Mouse (Mus musculus): ENCODE data around the gene Bcas3.

The Bcas3 gene

DNA sequence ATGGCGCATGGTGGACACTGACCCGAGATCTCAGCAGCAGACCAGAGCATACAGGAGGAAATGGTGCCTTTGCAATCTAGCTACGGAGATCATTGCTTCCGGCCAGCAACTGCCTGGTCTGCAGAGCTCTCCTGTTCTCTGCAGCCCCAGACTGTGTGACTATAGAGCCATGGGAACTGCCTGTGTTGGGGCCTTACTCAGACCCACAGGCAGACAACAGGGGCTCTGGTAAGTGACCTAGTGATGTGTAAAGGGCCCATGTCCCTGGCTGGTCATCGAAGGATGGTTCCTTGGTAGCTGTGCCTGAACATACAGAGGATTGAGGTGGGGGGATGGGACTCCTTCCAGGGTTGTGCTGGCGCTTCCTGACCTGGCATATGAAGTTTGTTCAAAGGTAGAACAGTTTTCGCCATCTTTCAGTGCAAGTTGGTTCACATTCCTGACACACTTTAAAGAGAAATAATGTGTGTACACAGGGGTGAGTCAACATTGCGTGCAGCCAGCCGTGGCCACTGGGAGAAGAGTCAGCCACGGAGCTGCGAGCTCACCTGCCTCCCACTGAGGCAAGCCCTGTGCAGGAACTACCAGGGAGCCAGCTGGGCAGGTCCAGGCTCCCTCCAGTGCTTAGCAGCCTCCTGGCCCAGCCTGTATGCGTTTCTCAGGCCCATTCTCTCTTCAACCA is 439.7 kb downstream of the Bcas3 start:
- DNase-seq (ENCODE audit: low spot score in 2 of 2), result no peak

DNA sequence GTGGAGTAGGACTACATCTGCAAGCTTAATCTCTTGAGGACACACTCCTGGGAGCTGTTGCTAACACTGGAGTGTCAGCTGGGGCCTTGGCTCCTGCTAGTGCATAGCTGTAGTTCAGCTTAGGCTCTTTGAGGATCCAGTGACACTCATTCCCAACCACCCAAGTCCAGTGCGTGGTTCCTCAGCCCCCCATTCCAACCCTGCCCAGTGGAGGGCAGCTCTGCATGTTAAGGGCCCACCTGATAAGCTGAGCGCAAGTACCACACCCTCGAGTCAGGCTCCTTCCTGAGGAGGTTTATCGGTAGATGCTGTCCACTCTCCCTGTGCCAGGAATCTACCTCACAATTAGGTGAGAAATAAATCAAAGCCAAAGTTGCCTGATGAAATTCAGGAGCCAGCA is 446.5 kb downstream of the Bcas3 start:
- no peak for DNase-seq (ENCODE audit: low spot score in 2 of 2)

DNA sequence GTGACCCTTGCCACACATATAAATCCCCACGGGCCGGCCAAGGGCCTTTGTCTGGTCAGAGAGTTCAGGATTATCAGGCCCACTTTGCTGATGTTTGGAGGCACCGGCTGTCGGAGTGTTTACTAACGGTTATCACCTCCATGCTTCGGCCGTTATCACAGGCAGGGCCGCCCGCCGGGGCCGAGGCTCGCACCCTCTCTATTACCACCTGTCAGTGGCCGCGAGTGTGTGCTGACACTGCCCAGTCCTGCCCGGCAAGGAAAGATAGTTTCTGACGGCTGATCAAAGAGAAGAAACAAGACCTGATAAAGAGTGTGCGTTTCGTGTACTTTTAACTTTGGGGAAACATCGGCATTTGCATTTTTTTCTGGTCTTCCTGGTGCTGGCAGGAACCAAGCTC is 446.9 kb downstream of the Bcas3 start:
- DNase-seq (ENCODE audit: low spot score in 2 of 2), result no peak

- no peak for DNase-seq (ENCODE audit: low spot score in 2 of 2)
These were observed 447.4 kb downstream of the Bcas3 start for GRCm38 (mm10) chr11:85800380-85800779.

DNA sequence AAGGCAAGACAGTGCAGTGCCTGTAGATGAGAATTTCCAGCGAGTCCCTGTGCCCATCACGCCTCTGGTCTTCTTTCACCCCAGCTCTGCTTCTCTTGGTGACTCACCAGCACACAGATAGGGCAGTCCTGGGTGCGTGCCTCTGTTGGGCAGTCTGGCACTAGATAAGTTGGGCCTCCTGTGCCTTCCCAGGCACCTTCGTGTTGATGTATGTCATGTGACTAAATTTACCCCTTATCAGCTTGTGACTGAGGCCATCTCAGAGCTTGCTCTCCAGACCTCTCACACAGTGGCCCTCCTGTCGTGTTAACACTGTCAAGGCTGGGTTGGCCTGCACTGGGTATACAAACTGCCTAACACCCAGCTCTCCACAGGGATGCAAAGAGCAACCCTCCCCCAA is 451.1 kb downstream of the Bcas3 start:
- DNase-seq (ENCODE audit: low spot score in 2 of 2), result peak; percentile 36 to 39

- no peak for DNase-seq (ENCODE audit: low spot score in 2 of 2)
These were observed 452.8 kb downstream of the Bcas3 start for GRCm38 (mm10) chr11:85805779-85806178.

DNA sequence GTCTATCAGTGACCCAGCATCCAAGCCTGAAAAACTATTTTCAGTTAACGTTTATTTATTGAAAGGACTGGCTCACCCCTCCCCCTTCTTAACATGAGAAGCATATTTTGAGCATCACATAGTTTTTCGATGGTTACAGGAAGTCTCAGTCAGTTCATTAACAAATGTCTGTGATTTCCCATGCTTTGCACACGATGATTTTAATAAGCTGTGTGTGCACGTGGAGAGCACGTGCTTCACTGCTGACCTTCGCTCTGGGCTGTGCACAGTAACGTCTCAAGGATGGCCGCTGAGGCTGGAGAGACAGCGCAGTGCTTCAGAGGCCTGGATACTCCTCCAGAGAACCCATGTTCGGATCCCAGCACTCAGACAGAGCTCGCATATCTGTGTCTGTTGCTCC is 454.4 kb downstream of the Bcas3 start:
- DNase-seq (ENCODE audit: low spot score in 2 of 2), result no peak

GRCm38 (mm10) chr11:85811229-85811628 is 458.3 kb downstream of the Bcas3 start:
- DNase-seq (ENCODE audit: low spot score in 2 of 2), result no peak

DNA sequence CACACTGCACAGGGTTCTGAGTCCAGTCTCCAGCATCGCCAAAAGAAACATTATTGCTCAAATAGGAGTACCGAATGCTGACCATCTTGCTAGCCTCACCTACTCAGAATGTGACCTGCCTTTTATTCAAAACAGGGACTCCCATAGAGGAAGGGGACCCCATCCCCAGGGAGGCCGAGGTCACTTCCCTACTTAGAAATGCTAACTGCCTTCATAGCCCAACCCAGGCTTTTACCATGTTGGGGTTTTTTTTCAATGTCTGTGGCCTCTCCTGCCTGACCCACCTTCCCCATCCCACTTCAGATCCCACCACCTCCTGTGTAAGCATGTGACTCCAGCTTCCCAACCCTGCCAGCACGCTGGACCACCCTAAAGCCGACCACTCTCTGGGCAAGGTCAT is 458.7 kb downstream of the Bcas3 start:
- DNase-seq (ENCODE audit: low spot score in 2 of 2), result no peak

DNA sequence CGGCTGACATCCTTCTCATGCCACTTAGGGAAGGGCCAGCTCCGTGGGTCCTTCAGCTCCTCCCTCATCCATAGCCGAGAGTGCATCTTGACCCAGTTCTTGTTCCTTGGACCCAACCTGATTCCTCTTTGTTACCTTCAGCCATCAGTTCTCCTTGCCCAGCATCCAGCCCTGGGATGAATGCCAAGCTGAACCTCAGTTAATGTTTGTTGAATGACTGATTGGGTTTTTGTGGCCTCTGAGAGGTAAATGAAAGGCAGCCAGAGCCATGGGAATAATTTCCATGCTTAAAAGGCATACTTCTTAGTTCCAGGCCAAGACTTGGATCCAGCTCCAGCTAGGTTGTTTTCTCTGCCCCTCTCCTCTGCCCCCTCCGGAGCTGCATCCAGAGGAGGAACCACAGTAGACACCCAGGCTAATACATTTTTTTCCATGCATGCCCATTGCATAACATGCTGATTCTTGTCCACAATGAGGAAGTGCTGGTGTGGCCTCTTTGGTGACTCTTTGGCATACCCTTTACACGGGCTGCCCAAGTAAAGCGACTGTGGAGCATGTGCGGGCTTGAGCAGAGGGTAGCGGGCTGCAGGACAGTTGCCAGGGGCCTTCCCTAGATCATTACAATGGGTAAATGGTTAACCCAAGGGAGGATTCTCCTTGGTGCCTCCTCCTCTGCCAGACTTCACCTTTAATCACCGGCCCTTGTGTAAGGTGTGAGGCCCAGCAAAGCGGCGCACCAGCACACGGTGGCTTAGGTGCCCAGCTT is 459.4 kb downstream of the Bcas3 start:
- no peak for DNase-seq (ENCODE audit: low spot score in 2 of 2)

GRCm38 (mm10) chr11:85814678-85815077 is 461.7 kb downstream of the Bcas3 start:
- no peak for DNase-seq (ENCODE audit: low spot score in 2 of 2)

DNA sequence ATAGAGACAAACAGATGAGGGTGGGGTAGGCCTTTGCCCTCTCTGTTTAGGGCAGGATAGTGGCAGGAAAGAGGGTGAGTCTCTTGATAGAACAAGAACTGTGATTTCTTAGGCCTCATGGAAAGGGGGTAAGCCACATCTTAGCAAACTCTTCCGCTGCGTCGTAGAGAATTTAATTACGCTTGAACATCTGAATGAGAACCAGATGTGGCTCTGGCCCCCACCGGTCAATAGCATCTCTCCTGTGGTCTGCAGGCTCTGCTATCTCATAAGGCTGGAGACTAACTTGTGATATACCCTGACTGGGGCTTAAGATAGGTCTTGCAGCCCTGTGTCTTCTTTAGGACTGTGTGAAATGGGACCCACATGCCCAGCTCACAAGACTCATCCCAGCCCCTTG is 463.5 kb downstream of the Bcas3 start:
- DNase-seq (ENCODE audit: low spot score in 2 of 2), result no peak

GRCm38 (mm10) chr11:85818401-85818800 is 465.4 kb downstream of the Bcas3 start:
- DNase-seq (ENCODE audit: low spot score in 2 of 2), result no peak

GRCm38 (mm10) chr11:85820959-85821358 is 468.0 kb downstream of the Bcas3 start:
- no peak for DNase-seq (ENCODE audit: low spot score in 2 of 2)

- DNase-seq (ENCODE audit: low spot score in 2 of 2), result no peak
These were observed 468.7 kb downstream of the Bcas3 start for GRCm38 (mm10) chr11:85821659-85822058.

DNA sequence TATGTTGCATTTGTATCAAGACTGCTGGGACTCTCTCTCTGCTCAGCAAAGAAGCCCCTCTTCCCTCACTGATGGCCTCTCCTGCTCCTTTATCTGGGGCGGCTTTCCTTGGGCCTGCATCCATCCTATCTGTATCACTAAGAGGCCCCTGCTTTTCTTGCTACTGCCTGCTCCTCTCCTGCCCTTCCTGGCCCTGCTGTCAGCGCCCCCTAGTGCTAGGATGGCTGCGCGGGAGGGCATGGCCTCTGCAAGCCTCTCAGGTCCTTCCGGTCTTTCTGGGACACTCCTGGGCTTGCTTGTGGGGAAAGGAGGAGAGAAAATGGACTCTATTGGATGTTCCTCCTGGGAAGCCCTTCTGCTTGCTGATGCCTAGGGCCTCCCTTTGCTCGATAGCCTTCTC is 470.2 kb downstream of the Bcas3 start:
- DNase-seq (ENCODE audit: low spot score in 2 of 2), result peak; percentile 65 to 82

DNA sequence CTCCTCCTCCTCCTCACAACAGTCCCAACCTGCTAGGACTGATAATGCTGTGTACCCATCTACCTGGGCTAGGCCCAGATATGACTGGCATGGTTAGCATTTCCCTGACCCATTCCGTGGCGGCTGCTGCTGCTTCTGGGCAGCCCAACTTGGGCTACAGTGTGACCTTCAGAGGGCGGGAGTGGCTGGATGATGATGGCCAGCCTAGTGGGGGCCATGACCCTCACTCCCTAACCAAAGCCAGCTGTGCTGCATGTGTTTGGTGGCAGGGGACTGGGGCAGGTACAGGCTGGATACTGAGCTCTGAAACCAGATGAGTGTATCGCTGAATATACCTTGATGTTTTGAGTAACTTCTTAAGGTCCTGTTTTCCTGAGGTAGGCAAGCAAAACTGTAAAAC is 470.8 kb downstream of the Bcas3 start:
- DNase-seq (ENCODE audit: low spot score in 2 of 2), result no peak

GRCm38 (mm10) chr11:85825031-85825430 is 472.1 kb downstream of the Bcas3 start:
- DNase-seq (ENCODE audit: low spot score in 2 of 2), result no peak

- no peak for DNase-seq (ENCODE audit: low spot score in 2 of 2)
These were observed 472.9 kb downstream of the Bcas3 start for GRCm38 (mm10) chr11:85825823-85826222.

GRCm38 (mm10) chr11:85827342-85827741 is 474.4 kb downstream of the Bcas3 start:
- DNase-seq (ENCODE audit: low spot score in 2 of 2), result no peak

- no peak for DNase-seq (ENCODE audit: low spot score in 2 of 2)
These were observed 475.9 kb downstream of the Bcas3 start for GRCm38 (mm10) chr11:85828691-85829519.

All from spleen, postnatal 14 days (tissue).